Mouse (Mus musculus): Measurements from ENCODE around the gene Odf3l2. TPM values are rescaled to one million over a fixed set of nuclear protein-coding genes. Genes with fewer than 3 reads are reported as not detected.

Gene Odf3l2
- total and polyA plus RNA-seq, 3 experiments: not detected

GRCm38 (mm10) chr10:79628377-79628776, 17.2 kb downstream of the Odf3l2 start:
- no peak for DNase-seq (ENCODE audit: low read depth, low spot score)
- TF ChIP-seq MAFK (IDR thresholded peaks at IDR 0.05; ENCODE audit: borderline replicate concordance, low read depth, low read length) (no peak), POLR2A (IDR thresholded peaks at IDR 0.05; ENCODE audit: control insufficient read depth in 1 of 2, insufficient read depth in 1 of 2, low read depth in 1 of 2, low read length in 2 of 2, poor library complexity in 1 of 2) (no peak), MYC (IDR thresholded peaks at IDR 0.05; ENCODE audit: low read depth, low read length) (no peak), SIN3A (IDR thresholded peaks at IDR 0.05; ENCODE audit: low read length) (no peak), KAT2A (conservative IDR thresholded peaks at IDR 0.05; ENCODE audit: low read depth, low read length) (no peak), CTCF (IDR thresholded peaks at IDR 0.05 in 2 of 3, conservative IDR thresholded peaks at IDR 0.05 in 1 of 3; ENCODE audit: control insufficient read depth in 1 of 3, insufficient read depth in 1 of 3, low read depth in 2 of 3, low read length in 3 of 3, poor library complexity in 1 of 3, severe bottlenecking in 1 of 3) (no peak), MYB (IDR thresholded peaks at IDR 0.05; ENCODE audit: low read depth, low read length) (no peak), USF2 (IDR thresholded peaks at IDR 0.05; ENCODE audit: borderline replicate concordance in 1 of 2, insufficient read depth in 1 of 2, low read depth in 1 of 2, low read length in 2 of 2) (no peak), HCFC1 (IDR thresholded peaks at IDR 0.05; ENCODE audit: low read depth, low read length) (no peak), TAL1 (IDR thresholded peaks at IDR 0.05; ENCODE audit: low read length) (no peak), GATA1 (IDR thresholded peaks at IDR 0.05; ENCODE audit: low read depth, low read length) (no peak), UBTF (IDR thresholded peaks at IDR 0.05; ENCODE audit: borderline replicate concordance, insufficient read depth, low read depth, low read length) (no peak), ETS1 (IDR thresholded peaks at IDR 0.05; ENCODE audit: low read depth, low read length) (no peak)
- Histone ChIP-seq H3K27me3 (ENCODE audit: control insufficient read depth in 1 of 2, insufficient read depth in 2 of 2, low read length in 2 of 2) (peaks cover 0 to 1% of the 10 kb centered on the region in 2 experiments; a peak in 2 of 4 replicates), H3K4me1 (ENCODE audit: control insufficient read depth in 1 of 2, insufficient read depth in 2 of 2, low read length in 2 of 2) (no peaks in the 10 kb centered on the region), H3K9me3 (replicated peaks; ENCODE audit: insufficient read depth, low read length) (no peaks in the 10 kb centered on the region), H3K36me3 (ENCODE audit: control insufficient read depth in 1 of 2, insufficient read depth in 2 of 2, low read length in 2 of 2) (no peaks in the 10 kb centered on the region), H3K9ac (ENCODE audit: control insufficient read depth, low read depth, low read length, poor library complexity, severe bottlenecking) (no peak overlapping the region), H3K4me3 (ENCODE audit: control insufficient read depth in 1 of 2, insufficient read depth in 1 of 2, low read depth in 2 of 2, low read length in 2 of 2) (no peak overlapping the region), H3K79me2 (ENCODE audit: control insufficient read depth, insufficient read depth, low read length, poor library complexity) (no peaks in the 10 kb centered on the region), H3K27ac (ENCODE audit: control insufficient read depth, low read depth, low read length) (no peak overlapping the region)

GRCm38 (mm10) chr10:79626156-79626555, 19.4 kb downstream of the Odf3l2 start:
- Histone ChIP-seq H3K79me2 (ENCODE audit: control insufficient read depth, insufficient read depth, low read length, poor library complexity) (no peaks in the 10 kb centered on the region), H3K4me3 (ENCODE audit: control insufficient read depth in 1 of 2, insufficient read depth in 1 of 2, low read depth in 2 of 2, low read length in 2 of 2) (no peak overlapping the region), H3K9me3 (replicated peaks; ENCODE audit: insufficient read depth, low read length) (no peaks in the 10 kb centered on the region), H3K27ac (ENCODE audit: control insufficient read depth, low read depth, low read length) (no peak overlapping the region), H3K9ac (ENCODE audit: control insufficient read depth, low read depth, low read length, poor library complexity, severe bottlenecking) (no peak overlapping the region), H3K36me3 (ENCODE audit: control insufficient read depth in 1 of 2, insufficient read depth in 2 of 2, low read length in 2 of 2) (no peaks in the 10 kb centered on the region), H3K4me1 (ENCODE audit: control insufficient read depth in 1 of 2, insufficient read depth in 2 of 2, low read length in 2 of 2) (no peaks in the 10 kb centered on the region), H3K27me3 (ENCODE audit: control insufficient read depth in 1 of 2, insufficient read depth in 2 of 2, low read length in 2 of 2) (peaks cover 0 to 1% of the 10 kb centered on the region in 2 experiments; a peak in 2 of 4 replicates)
- no peak for DNase-seq (ENCODE audit: low read depth, low spot score)
- no peak for TF ChIP-seq ZMIZ1 (IDR thresholded peaks at IDR 0.05; ENCODE audit: low read depth, low read length)
- TF ChIP-seq RAD21 (IDR thresholded peaks at IDR 0.05; ENCODE audit: low read depth, low read length): no peak
- TF ChIP-seq KAT2A (conservative IDR thresholded peaks at IDR 0.05; ENCODE audit: low read depth, low read length): no peak
- TF ChIP-seq SIN3A (IDR thresholded peaks at IDR 0.05; ENCODE audit: low read length): no peak

All from MEL (cell line).